Mouse (Mus musculus) ovary, postnatal 14 days (tissue): ENCODE measurements at regions not wholly inside any gene's neighbourhood (a gene's known extent, or its start where the extent isn't known, plus 50 kb on each side); places are given as distances from the start of the nearest gene placed in this dataset.

ENCODE experiments used
- DNase-seq: peaks from one replicate; pipeline ENCODE4 v3.0.0; 2022; ENCODE audit warnings: low spot score

GRCm38 (mm10) chr3:31389955-31390354 is 79.8 kb upstream of the Slc7a14 start:
- DNase-seq, result no peak

GRCm38 (mm10) chr3:31375678-31376077 is 65.5 kb upstream of the Slc7a14 start:
- no peak for DNase-seq

DNA sequence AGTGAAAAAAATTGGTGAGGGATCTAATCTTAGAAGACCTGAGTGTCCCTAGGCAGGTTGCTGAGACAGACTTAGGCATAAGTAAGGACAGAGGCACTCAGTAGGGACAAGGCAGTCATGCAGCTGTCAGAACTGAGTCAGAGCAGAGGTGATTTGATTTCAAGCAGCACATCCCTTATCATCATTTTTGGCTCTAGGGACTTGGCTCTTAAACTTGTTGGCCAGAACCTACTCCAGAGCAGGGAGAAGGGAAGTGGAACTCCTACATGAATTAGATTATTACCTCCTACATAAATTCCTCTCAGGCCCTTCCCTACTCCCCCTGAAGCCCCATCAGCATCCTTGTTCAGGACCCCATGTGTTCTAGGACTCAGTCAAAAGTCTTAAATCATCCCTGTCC is 63.9 kb upstream of the Slc7a14 start:
- DNase-seq, result no peak

DNA sequence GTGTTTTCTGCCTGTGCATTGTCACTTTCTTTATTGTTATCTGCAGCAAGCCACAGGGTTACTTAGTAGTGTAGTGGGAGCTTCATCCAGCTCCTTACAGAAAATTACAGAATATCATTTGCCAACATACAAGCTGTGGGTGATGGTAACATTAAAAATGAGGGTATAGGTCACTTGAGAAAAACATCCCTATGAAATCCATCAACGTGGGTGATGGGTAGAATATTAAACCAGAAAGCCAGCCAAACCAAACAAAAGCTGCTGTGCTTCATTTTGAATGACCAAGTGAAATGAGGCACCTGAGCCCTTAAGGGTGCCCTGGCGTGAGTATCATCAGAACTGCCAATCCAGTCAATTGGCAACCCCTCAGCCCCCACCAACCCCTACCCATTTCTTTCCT is 58.1 kb upstream of the Slc7a14 start:
- DNase-seq, result no peak
